Mouse (Mus musculus) lung, postnatal 0 days (tissue): Measurements from ENCODE around the gene Olfr1417.

Source experiments
- CTCF ChIP-seq: IDR thresholded peaks from 2 replicates; pipeline ENCODE4 v1.5.1; 2016; ENCODE audit warnings: antibody characterized with exemption, mild to moderate bottlenecking
- EP300 ChIP-seq: IDR thresholded peaks from 2 replicates; pipeline ENCODE4 v1.6.1; 2016; ENCODE audit warnings: antibody characterized with exemption, mild to moderate bottlenecking, control low read depth

- TF ChIP-seq CTCF = no peak
- no peak for TF ChIP-seq EP300
These were observed 24.2 kb downstream of the Olfr1417 start for GRCm38 (mm10) chr19:11814742-11815333.
